Mouse (Mus musculus): Measurements from ENCODE around the gene Msn. TPM values are rescaled to one million over a fixed set of nuclear protein-coding genes. Genes with fewer than 3 reads are reported as not detected.
A peak's percentile ranks its signal among the peaks of the same experiment; 100 is the strongest.

Msn gene
- polyA plus RNA-seq, 1 experiment from 2014 or later, result 37.9 TPM

DNA sequence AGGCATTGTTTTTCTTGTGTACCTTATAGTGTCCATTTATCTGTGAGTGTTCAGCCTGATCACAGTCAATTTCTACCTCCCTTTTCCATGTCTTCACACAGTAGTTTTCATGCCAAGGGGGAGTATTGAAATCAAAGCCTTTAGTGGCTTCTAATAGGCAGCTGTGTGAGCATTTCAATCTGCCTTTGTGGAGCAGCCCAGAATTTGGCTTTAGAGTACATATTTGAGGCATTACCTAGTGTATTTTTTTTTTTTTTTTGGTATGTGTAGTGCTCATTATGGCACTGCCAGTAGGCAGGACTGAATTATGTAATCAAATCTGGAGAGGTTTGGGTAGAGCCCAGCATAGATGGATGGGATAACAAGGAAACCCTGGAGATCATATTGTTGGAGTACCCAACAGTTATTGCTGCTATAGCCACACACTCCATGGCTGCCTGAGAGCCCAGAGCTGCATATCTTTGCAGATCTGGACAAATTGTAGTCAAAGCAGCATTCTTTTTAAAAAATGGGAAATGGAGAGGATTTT lies 17.3 kb downstream of the Msn start:
- no peaks in the 10 kb centered on the region for H3K9me3 ChIP-seq (ENCODE audit: control insufficient read depth, low read length)
- ATAC-seq, result peak; percentile 62
- H3K36me3 ChIP-seq (ENCODE audit: control insufficient read depth, insufficient read depth), result no peaks in the 10 kb centered on the region
- H3K27me3 ChIP-seq (replicated peaks; ENCODE audit: control insufficient read depth, insufficient read depth, low read length), result no peaks in the 10 kb centered on the region
- H3K27ac ChIP-seq (ENCODE audit: low read length), result no peak overlapping the region
- no peak overlapping the region for H3K9ac ChIP-seq (replicated peaks; ENCODE audit: low read depth, low read length)
- H3K4me1 ChIP-seq (replicated peaks; ENCODE audit: control insufficient read depth, insufficient read depth, low read length), result no peaks in the 10 kb centered on the region
- H3K4me2 ChIP-seq (ENCODE audit: low read length), result no peak overlapping the region
- no peak overlapping the region for H3K4me3 ChIP-seq (replicated peaks; ENCODE audit: low read length)

DNA sequence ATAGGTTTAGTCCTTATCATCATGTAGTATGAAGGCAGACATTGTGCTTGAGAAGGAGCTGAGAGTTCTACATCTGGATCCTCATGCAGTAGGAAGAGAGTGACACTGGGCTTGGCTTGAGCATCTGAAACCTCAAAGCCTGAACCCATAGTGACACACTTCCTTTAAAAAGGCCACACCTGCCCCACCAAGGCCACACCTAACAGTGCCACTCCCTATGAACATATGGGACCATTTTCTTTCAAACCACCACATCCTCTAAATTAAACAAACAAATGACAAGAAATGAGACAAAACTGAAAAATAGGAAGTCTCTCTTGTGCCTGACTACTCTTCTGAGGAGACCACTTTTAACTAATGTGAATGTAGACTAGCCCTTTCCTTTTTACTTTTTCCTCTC lies 19.7 kb downstream of the Msn start:
- Histone ChIP-seq H3K36me3 (ENCODE audit: control insufficient read depth, insufficient read depth) (no peaks in the 10 kb centered on the region), H3K4me1 (replicated peaks; ENCODE audit: control insufficient read depth, insufficient read depth, low read length) (no peaks in the 10 kb centered on the region), H3K4me2 (ENCODE audit: low read length) (no peak overlapping the region), H3K4me3 (replicated peaks; ENCODE audit: low read length) (no peak overlapping the region), H3K9me3 (ENCODE audit: control insufficient read depth, low read length) (no peaks in the 10 kb centered on the region), H3K27ac (ENCODE audit: low read length) (no peak overlapping the region), H3K27me3 (replicated peaks; ENCODE audit: control insufficient read depth, insufficient read depth, low read length) (no peaks in the 10 kb centered on the region), H3K9ac (replicated peaks; ENCODE audit: low read depth, low read length) (no peak overlapping the region)
- no peak for ATAC-seq

DNA sequence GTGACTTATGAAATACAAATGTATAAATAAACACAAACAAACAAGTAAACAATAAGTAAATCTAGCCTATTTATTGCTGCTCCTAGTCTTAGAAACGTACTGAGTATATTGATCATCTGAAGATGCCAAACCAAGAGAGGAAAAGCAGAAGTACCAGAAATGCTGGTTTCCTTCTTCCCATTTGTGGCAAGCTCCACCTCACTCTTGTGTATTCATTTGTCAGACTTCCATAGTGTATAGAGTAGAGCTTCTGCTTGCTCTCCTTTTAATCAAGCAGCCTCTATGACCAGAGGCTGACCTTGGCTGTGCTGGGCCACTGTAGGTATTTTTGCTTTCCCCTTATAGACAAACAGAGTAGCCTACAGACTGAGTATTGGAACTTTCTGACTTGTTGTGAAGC lies 21.5 kb downstream of the Msn start:
- H3K4me2 ChIP-seq (ENCODE audit: low read length), result no peak overlapping the region
- H3K27ac ChIP-seq (ENCODE audit: low read length), result no peak overlapping the region
- H3K9me3 ChIP-seq (ENCODE audit: control insufficient read depth, low read length), result no peaks in the 10 kb centered on the region
- H3K4me1 ChIP-seq (replicated peaks; ENCODE audit: control insufficient read depth, insufficient read depth, low read length), result no peaks in the 10 kb centered on the region
- no peak overlapping the region for H3K4me3 ChIP-seq (replicated peaks; ENCODE audit: low read length)
- ATAC-seq, result no peak
- no peaks in the 10 kb centered on the region for H3K36me3 ChIP-seq (ENCODE audit: control insufficient read depth, insufficient read depth)
- 82% methylated on average over 1 of the region's 1 CpGs for WGBS
- H3K9ac ChIP-seq (replicated peaks; ENCODE audit: low read depth, low read length), result no peak overlapping the region
- H3K27me3 ChIP-seq (replicated peaks; ENCODE audit: control insufficient read depth, insufficient read depth, low read length), result no peaks in the 10 kb centered on the region

- Histone ChIP-seq H3K27ac (ENCODE audit: low read length) (no peak overlapping the region), H3K36me3 (ENCODE audit: control insufficient read depth, insufficient read depth) (no peaks in the 10 kb centered on the region), H3K4me2 (ENCODE audit: low read length) (no peak overlapping the region), H3K9me3 (ENCODE audit: control insufficient read depth, low read length) (no peaks in the 10 kb centered on the region), H3K4me1 (replicated peaks; ENCODE audit: control insufficient read depth, insufficient read depth, low read length) (no peaks in the 10 kb centered on the region), H3K27me3 (replicated peaks; ENCODE audit: control insufficient read depth, insufficient read depth, low read length) (no peaks in the 10 kb centered on the region), H3K4me3 (replicated peaks; ENCODE audit: low read length) (no peak overlapping the region), H3K9ac (replicated peaks; ENCODE audit: low read depth, low read length) (no peak overlapping the region)
- 45% methylated on average over 2 of the region's 2 CpGs for WGBS
- no peak for ATAC-seq
Measured at GRCm38 (mm10) chrX:96119997-96120396, 24.2 kb downstream of the Msn start.

GRCm38 (mm10) chrX:96121912-96122311 lies 26.1 kb downstream of the Msn start:
- ATAC-seq, result no peak
- no peak overlapping the region for H3K4me2 ChIP-seq (ENCODE audit: low read length)
- no peaks in the 10 kb centered on the region for H3K4me1 ChIP-seq (replicated peaks; ENCODE audit: control insufficient read depth, insufficient read depth, low read length)
- H3K27ac ChIP-seq (ENCODE audit: low read length), result no peak overlapping the region
- 83% methylated on average over 1 of the region's 1 CpGs for WGBS
- H3K4me3 ChIP-seq (replicated peaks; ENCODE audit: low read length), result no peak overlapping the region
- no peak overlapping the region for H3K9ac ChIP-seq (replicated peaks; ENCODE audit: low read depth, low read length)
- no peaks in the 10 kb centered on the region for H3K36me3 ChIP-seq (ENCODE audit: control insufficient read depth, insufficient read depth)
- no peaks in the 10 kb centered on the region for H3K9me3 ChIP-seq (ENCODE audit: control insufficient read depth, low read length)
- H3K27me3 ChIP-seq (replicated peaks; ENCODE audit: control insufficient read depth, insufficient read depth, low read length), result no peaks in the 10 kb centered on the region

DNA sequence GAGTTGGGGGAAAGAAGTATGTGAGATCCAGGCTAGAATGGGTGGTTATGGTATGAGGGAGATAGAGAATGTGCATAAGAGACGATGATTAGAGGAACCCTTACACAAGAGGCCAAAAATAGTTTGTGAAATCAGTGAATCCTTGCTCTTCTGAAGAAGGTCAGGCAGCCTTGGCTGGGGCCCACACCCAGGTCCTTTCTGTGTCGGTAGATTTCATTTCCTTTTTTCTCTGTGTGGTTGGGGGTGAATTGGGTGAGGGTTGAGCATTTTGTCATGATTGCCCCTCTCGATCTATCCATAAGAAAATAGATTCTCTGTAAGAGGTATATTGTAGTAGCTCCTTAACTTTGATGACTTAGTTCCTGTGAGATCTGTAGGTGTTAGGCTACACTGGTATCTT lies 31.0 kb downstream of the Msn start:
- Histone ChIP-seq H3K4me1 (replicated peaks; ENCODE audit: control insufficient read depth, insufficient read depth, low read length) (no peaks in the 10 kb centered on the region), H3K36me3 (ENCODE audit: control insufficient read depth, insufficient read depth) (no peaks in the 10 kb centered on the region), H3K27ac (ENCODE audit: low read length) (no peak overlapping the region), H3K9ac (replicated peaks; ENCODE audit: low read depth, low read length) (no peak overlapping the region), H3K27me3 (replicated peaks; ENCODE audit: control insufficient read depth, insufficient read depth, low read length) (no peaks in the 10 kb centered on the region), H3K4me3 (replicated peaks; ENCODE audit: low read length) (no peak overlapping the region), H3K4me2 (ENCODE audit: low read length) (no peak overlapping the region), H3K9me3 (ENCODE audit: control insufficient read depth, low read length) (no peaks in the 10 kb centered on the region)
- 93% methylated on average over 3 of the region's 3 CpGs for WGBS
- no peak for ATAC-seq

DNA sequence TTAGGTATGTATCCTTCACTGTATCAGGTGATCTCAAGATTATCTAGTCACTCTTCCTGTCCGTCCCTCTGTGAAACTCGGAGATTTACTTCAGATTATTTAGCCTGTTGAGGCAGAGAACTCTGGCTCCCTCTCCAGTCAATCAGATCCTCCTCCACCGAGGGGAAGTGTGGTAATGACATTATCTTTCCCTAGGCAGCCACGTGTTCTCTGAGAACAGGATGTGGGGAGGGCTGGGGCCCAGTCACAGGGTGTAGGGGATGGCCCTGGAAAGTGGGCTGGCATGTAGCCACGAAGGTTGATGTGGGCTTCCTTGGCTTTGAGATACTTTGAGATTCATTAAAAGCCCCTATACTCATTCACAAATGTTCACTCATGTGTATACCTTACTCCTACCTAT lies 34.3 kb downstream of the Msn start:
- 51% methylated on average over 5 of the region's 5 CpGs for WGBS
- H3K36me3 ChIP-seq (ENCODE audit: control insufficient read depth, insufficient read depth), result no peaks in the 10 kb centered on the region
- H3K27ac ChIP-seq (ENCODE audit: low read length), result no peak overlapping the region
- no peaks in the 10 kb centered on the region for H3K4me1 ChIP-seq (replicated peaks; ENCODE audit: control insufficient read depth, insufficient read depth, low read length)
- H3K4me3 ChIP-seq (replicated peaks; ENCODE audit: low read length), result no peak overlapping the region
- no peak for ATAC-seq
- no peak overlapping the region for H3K4me2 ChIP-seq (ENCODE audit: low read length)
- H3K9ac ChIP-seq (replicated peaks; ENCODE audit: low read depth, low read length), result no peak overlapping the region
- no peaks in the 10 kb centered on the region for H3K27me3 ChIP-seq (replicated peaks; ENCODE audit: control insufficient read depth, insufficient read depth, low read length)
- no peaks in the 10 kb centered on the region for H3K9me3 ChIP-seq (ENCODE audit: control insufficient read depth, low read length)

DNA sequence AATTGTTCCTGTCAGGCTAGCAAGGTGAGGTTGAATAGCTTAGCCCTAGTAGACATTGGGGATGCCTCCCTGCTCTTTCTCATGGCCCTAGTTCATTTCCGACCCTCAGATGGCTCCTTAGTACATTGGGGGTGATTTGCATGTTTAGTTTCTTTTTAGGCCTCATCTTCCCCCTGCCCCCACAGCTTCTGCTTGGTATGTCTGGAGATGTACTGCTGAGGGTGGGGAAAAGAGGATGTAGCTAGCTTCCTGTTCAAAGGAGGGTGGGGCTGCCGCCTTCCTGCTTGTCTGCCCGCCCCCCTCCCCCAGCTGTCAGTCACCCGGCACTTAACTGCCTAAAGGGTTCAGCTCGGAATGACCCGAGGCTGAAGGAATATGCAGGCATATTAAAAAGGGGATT lies 34.8 kb downstream of the Msn start:
- Histone ChIP-seq H3K4me1 (replicated peaks; ENCODE audit: control insufficient read depth, insufficient read depth, low read length) (no peaks in the 10 kb centered on the region), H3K36me3 (ENCODE audit: control insufficient read depth, insufficient read depth) (no peaks in the 10 kb centered on the region), H3K9ac (replicated peaks; ENCODE audit: low read depth, low read length) (no peak overlapping the region), H3K27me3 (replicated peaks; ENCODE audit: control insufficient read depth, insufficient read depth, low read length) (no peaks in the 10 kb centered on the region), H3K4me3 (replicated peaks; ENCODE audit: low read length) (no peak overlapping the region), H3K4me2 (ENCODE audit: low read length) (no peak overlapping the region), H3K9me3 (ENCODE audit: control insufficient read depth, low read length) (no peaks in the 10 kb centered on the region), H3K27ac (ENCODE audit: low read length) (no peak overlapping the region)
- no peak for ATAC-seq
- WGBS, result 73% methylated on average over 6 of the region's 6 CpGs

GRCm38 (mm10) chrX:96133260-96133659 lies 37.4 kb downstream of the Msn start:
- ATAC-seq, result no peak
- no peaks in the 10 kb centered on the region for H3K27me3 ChIP-seq (replicated peaks; ENCODE audit: control insufficient read depth, insufficient read depth, low read length)
- no peaks in the 10 kb centered on the region for H3K4me1 ChIP-seq (replicated peaks; ENCODE audit: control insufficient read depth, insufficient read depth, low read length)
- no peak overlapping the region for H3K9ac ChIP-seq (replicated peaks; ENCODE audit: low read depth, low read length)
- H3K4me2 ChIP-seq (ENCODE audit: low read length), result no peak overlapping the region
- no peak overlapping the region for H3K27ac ChIP-seq (ENCODE audit: low read length)
- no peaks in the 10 kb centered on the region for H3K36me3 ChIP-seq (ENCODE audit: control insufficient read depth, insufficient read depth)
- H3K4me3 ChIP-seq (replicated peaks; ENCODE audit: low read length), result no peak overlapping the region
- 51% methylated on average over 2 of the region's 2 CpGs for WGBS
- H3K9me3 ChIP-seq (ENCODE audit: control insufficient read depth, low read length), result no peaks in the 10 kb centered on the region

GRCm38 (mm10) chrX:96134243-96134661 lies 38.4 kb downstream of the Msn start:
- WGBS, result 79% methylated on average over 5 of the region's 5 CpGs
- ATAC-seq, result no peak

More at GRCm38 (mm10) chrX:96134243-96134661, 38.4 kb downstream of the Msn start:
- H3K4me3 ChIP-seq (replicated peaks; ENCODE audit: low read length), result no peak overlapping the region
- no peak overlapping the region for H3K4me2 ChIP-seq (ENCODE audit: low read length)
- H3K27me3 ChIP-seq (replicated peaks; ENCODE audit: control insufficient read depth, insufficient read depth, low read length), result no peaks in the 10 kb centered on the region
- H3K36me3 ChIP-seq (ENCODE audit: control insufficient read depth, insufficient read depth), result no peaks in the 10 kb centered on the region
- H3K9me3 ChIP-seq (ENCODE audit: control insufficient read depth, low read length), result no peaks in the 10 kb centered on the region
- H3K27ac ChIP-seq (ENCODE audit: low read length), result no peak overlapping the region
- H3K9ac ChIP-seq (replicated peaks; ENCODE audit: low read depth, low read length), result no peak overlapping the region
- H3K4me1 ChIP-seq (replicated peaks; ENCODE audit: control insufficient read depth, insufficient read depth, low read length), result no peaks in the 10 kb centered on the region

Data from forebrain, embryonic 16.5 days (tissue).